Mouse (Mus musculus) layer of hippocampus, adult 2 months (tissue): ENCODE results near the gene Ufc1. TPM values are rescaled to one million over a fixed set of nuclear protein-coding genes. Genes with fewer than 3 reads are reported as not detected.
"Not testable (repeated sequence)": the region's sequence is repeated elsewhere in the genome, so short reads cannot be mapped to it uniquely, and the experiment has no call there.

Experiments
- DNase-seq, 2 experiments: peaks; one replicate each; pipeline ENCODE4 v3.0.0; 2022; ENCODE audit warnings: low spot score in 2 of 2
- H3K27ac ChIP-seq: fragments of 200-600 bp; 2 replicates; pipeline ENCODE4 v1.8.1; 2022
- H3K4me3 ChIP-seq: fragments of 200-600 bp; 2 replicates; pipeline ENCODE4 v1.8.1; 2022; ENCODE audit warnings: mild to moderate bottlenecking
- CTCF ChIP-seq: fragments of 200-600 bp; conservative IDR thresholded peaks from 2 replicates; pipeline ENCODE4 v1.8.1; 2022; ENCODE audit warnings: antibody characterized with exemption, mild to moderate bottlenecking, moderate library complexity
- long read RNA-seq, 2 experiments: library from polyadenylated mRNA; stranded (forward); transcript quantifications; one replicate each; pipeline ENCODE4 v2.0.0; 2021; ENCODE audit warnings: borderline mapping rate in 2 of 2
- total RNA-seq, 2 experiments: library from RNA; stranded (reverse); gene quantifications; 2 replicates each; pipeline ENCODE4 v1.2.3; 2021

Ufc1 gene
- total RNA-seq, result 100 to 1,000 TPM; 105 to 113 TPM
- long read RNA-seq, experiment 1, transcript Ufc1-201 (7 exons, 1,007 nt), result minor isoform, 15 of 39 reads
- long read RNA-seq, experiment 1, transcript Ufc1-202 (6 exons, 914 nt), result major isoform, 20 of 39 reads
- long read RNA-seq, experiment 1, partial matches to known transcripts, result 2 of 39 reads
- long read RNA-seq, experiment 1, other reads (novel, unspliced or antisense), result 1 of 39 reads
- long read RNA-seq, experiment 2, transcript Ufc1-201 (7 exons, 1,007 nt), result minor isoform, 29 of 66 reads
- long read RNA-seq, experiment 2, transcript Ufc1-202 (6 exons, 914 nt), result major isoform, 34 of 66 reads
- long read RNA-seq, experiment 2, partial matches to known transcripts, result 0 of 66 reads
- long read RNA-seq, experiment 2, other reads (novel, unspliced or antisense), result 1 of 66 reads

GRCm38 (mm10) chr1:171294298-171295062 lies at the start of gene Ufc1:
Gene Ufc1 (minus strand): TSS chr1:171295024.
- peak; percentile 76 to 79 for DNase-seq
- Histone ChIP-seq H3K27ac (peak within 1 kb of the TSS; percentile 100), H3K4me3 (peak within 1 kb of the TSS; percentile 95)
- peak; percentile 69 for TF ChIP-seq CTCF

- peak overlapping the region; percentile 96 for H3K4me3 ChIP-seq
- no peak for DNase-seq
- TF ChIP-seq CTCF, result no peak
- H3K27ac ChIP-seq, result no peak overlapping the region
Observed at GRCm38 (mm10) chr1:171343922-171344677, 49.3 kb upstream of the Ufc1 start.

DNA sequence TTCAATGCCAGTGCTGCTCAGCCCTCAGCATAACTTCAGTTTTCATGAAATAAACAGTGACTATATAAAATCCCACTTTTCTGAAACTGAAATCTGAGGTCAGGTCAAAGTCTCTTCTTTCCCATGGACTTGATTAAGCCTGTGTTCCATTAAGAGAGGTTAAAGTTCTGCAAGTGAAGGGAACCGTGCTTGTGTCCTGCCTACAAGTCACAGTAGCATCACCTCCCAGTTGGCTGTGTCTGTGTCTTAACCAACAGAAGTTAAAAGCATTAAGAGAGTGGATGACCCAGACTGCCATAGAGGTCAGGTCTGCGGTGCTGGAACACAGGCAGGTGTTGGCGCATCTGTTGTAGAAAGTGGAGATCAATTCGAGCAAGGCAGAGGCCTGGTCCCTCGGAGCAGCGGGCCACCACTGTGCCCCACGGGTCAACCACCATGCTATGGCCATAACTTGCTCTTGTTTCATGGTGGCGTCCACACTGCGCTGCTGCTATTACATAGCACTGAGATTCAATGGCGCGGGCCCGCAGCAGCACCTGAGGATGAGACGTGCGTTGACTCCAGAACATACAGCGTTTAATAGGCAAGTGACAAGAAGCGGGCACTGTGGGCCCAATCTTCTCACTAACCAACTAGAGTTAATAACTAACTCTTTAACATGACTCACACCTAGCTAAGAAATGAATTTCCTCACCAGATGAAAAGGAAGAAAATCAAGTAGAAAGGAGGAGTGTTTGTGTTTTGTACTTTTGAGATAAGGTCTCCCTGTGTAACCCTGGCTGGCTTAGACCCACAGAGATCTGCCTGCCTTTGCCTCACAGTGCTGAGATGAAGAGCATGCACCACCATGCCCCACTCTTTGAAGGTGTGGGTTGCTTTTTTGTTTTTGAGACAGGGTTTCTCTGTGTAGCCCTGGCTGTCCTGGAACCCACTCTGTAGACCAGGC lies 47.7 kb upstream of the Ufc1 start:
- Histone ChIP-seq H3K4me3 (no peak overlapping the region), H3K27ac (no peak overlapping the region)
- DNase-seq, result no peak
- no peak for TF ChIP-seq CTCF

DNA sequence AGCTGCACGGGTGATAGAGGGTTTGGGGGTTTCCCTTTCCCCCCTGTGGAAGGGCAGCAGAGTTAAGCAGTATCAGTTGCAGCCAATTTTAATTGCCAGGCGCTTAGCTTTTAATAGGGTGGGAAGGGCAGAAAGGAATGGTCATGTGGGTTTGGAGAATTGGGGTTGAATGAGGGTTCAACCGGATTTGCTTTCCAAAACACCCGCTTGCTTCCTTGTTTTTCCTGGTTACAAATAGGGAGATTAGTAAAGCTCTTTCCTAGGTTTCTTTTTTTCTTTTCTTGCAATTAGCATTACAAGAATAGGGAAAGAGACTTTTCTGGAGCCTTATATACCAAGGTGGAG lies 35.4 kb upstream of the Ufc1 start:
- Histone ChIP-seq H3K27ac (peak overlapping the region; percentile 94), H3K4me3 (peak overlapping the region; percentile 95)
- no peak for TF ChIP-seq CTCF
- no peak for DNase-seq

GRCm38 (mm10) chr1:171329433-171330215 lies 34.8 kb upstream of the Ufc1 start:
- H3K27ac ChIP-seq, result peak overlapping the region; percentile 94
- no peak for DNase-seq
- H3K4me3 ChIP-seq, result peak overlapping the region; percentile 95
- TF ChIP-seq CTCF, result no peak

GRCm38 (mm10) chr1:171328839-171329432 lies 34.1 kb upstream of the Ufc1 start, which contains the start of gene Dedd:
Gene Dedd (plus strand): TSS chr1:171329145.
- DNase-seq, result peak; percentile 89 to 96
- TF ChIP-seq CTCF, result peak; percentile 26; the same call in 1 of the 2 replicates
- Histone ChIP-seq H3K27ac (peak within 1 kb of the TSS; percentile 94), H3K4me3 (peak within 1 kb of the TSS; percentile 95)

DNA sequence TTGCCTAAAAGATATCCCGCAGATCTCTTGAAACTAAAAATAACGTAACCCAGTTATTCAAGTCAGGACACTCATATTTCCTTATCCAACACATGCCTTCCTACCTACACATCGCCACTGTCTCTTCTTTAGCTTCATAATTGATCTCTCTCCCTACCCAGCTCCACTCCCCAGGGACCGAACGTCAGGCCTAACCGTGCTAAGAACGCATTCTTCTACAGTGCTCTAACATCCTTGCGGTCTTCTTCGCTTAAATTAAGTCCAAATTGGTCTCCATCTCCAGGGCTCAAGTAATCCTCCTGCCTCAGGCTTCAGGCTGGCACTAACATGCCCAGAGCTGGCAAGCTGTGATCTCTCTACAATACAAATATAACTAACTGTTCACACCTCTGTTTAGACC lies 33.4 kb upstream of the Ufc1 start:
- H3K4me3 ChIP-seq, result peak overlapping the region; percentile 95
- peak overlapping the region; percentile 94 for H3K27ac ChIP-seq
- no peak for TF ChIP-seq CTCF
- no peak for DNase-seq

- DNase-seq, H3K4me3 ChIP-seq, H3K27ac ChIP-seq: not testable (repeated sequence)
Observed at GRCm38 (mm10) chr1:171326588-171326987, 31.8 kb upstream of the Ufc1 start.

GRCm38 (mm10) chr1:171325571-171325970 lies 30.7 kb upstream of the Ufc1 start:
- no peak overlapping the region for H3K4me3 ChIP-seq
- no peak for DNase-seq
- no peak overlapping the region for H3K27ac ChIP-seq
- no peak for TF ChIP-seq CTCF

DNA sequence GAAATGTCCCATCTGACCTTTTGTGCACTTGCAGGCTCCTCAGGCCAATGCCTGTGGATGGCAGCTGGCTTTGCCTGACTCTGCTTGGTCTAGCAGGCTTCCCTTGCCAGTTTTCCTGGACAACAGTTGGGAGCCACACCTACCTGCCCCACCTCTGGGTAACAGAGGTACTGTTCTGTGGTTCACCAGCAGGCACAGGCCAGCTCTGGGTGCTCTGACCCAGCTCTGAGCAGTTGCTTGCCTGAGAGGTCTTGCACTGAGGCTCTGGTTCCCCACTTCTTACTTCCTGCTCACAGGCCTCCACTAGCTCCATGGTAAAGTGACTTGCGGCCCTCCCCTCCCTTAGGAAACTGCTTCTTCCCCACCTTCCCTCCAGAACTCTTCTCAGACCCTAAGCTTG lies 27.2 kb upstream of the Ufc1 start:
- H3K4me3 ChIP-seq, result no peak overlapping the region
- H3K27ac ChIP-seq, result no peak overlapping the region
- no peak for TF ChIP-seq CTCF
- DNase-seq, result no peak

- Histone ChIP-seq H3K27ac (no peak overlapping the region), H3K4me3 (no peak overlapping the region)
- no peak for DNase-seq
- TF ChIP-seq CTCF, result peak; percentile 81
Observed at GRCm38 (mm10) chr1:171321415-171321814, 26.6 kb upstream of the Ufc1 start.
